Mouse (Mus musculus): ENCODE measurements around the gene Clcnka. TPM values are rescaled to one million over a fixed set of nuclear protein-coding genes. Genes with fewer than 3 reads are reported as not detected.
A peak's percentile ranks its signal among the peaks of the same experiment; 100 is the strongest.

Clcnka gene
- polyA plus RNA-seq, 1 experiment from 2014 or later, result not detected

GRCm38 (mm10) chr4:141411430-141411992, 13.0 kb upstream of the Clcnka start:
- ATAC-seq, result no peak
- no peak overlapping the region for H3K4me2 ChIP-seq (ENCODE audit: low read length)
- no peaks in the 10 kb centered on the region for H3K9me3 ChIP-seq (replicated peaks; ENCODE audit: control insufficient read depth, low read length)
- no peak overlapping the region for H3K27ac ChIP-seq (ENCODE audit: low read depth, low read length)
- no peaks in the 10 kb centered on the region for H3K4me1 ChIP-seq (ENCODE audit: control insufficient read depth, insufficient read depth, low read length)
- WGBS, result 20% methylated on average over 22 of the region's 22 CpGs
- no peak for DNase-seq (ENCODE audit: low spot score)
- H3K9ac ChIP-seq (ENCODE audit: low read length), result no peak overlapping the region
- no peaks in the 10 kb centered on the region for H3K27me3 ChIP-seq (replicated peaks; ENCODE audit: control insufficient read depth, insufficient read depth, low read length)
- no peak overlapping the region for H3K4me3 ChIP-seq (ENCODE audit: low read depth, low read length)
- H3K36me3 ChIP-seq (ENCODE audit: control insufficient read depth, insufficient read depth, low read length), result no peaks in the 10 kb centered on the region

- 93% methylated on average over 3 of the region's 3 CpGs for WGBS
- H3K4me3 ChIP-seq (ENCODE audit: low read depth, low read length), result no peak overlapping the region
- H3K36me3 ChIP-seq (ENCODE audit: control insufficient read depth, insufficient read depth, low read length), result no peaks in the 10 kb centered on the region
- no peak overlapping the region for H3K27ac ChIP-seq (ENCODE audit: low read depth, low read length)
- no peaks in the 10 kb centered on the region for H3K4me1 ChIP-seq (ENCODE audit: control insufficient read depth, insufficient read depth, low read length)
- H3K27me3 ChIP-seq (replicated peaks; ENCODE audit: control insufficient read depth, insufficient read depth, low read length), result no peaks in the 10 kb centered on the region
- DNase-seq (ENCODE audit: low spot score) (no peak), ATAC-seq (no peak)
- H3K9ac ChIP-seq (ENCODE audit: low read length), result no peak overlapping the region
- no peak overlapping the region for H3K4me2 ChIP-seq (ENCODE audit: low read length)
- H3K9me3 ChIP-seq (replicated peaks; ENCODE audit: control insufficient read depth, low read length), result no peaks in the 10 kb centered on the region
These were observed 10.1 kb upstream of the Clcnka start for GRCm38 (mm10) chr4:141408577-141408976.

- WGBS, result 36% methylated on average over 12 of the region's 14 CpGs
- Histone ChIP-seq H3K4me1 (ENCODE audit: control insufficient read depth, insufficient read depth, low read length) (no peaks in the 10 kb centered on the region), H3K27me3 (replicated peaks; ENCODE audit: control insufficient read depth, insufficient read depth, low read length) (no peaks in the 10 kb centered on the region), H3K4me3 (ENCODE audit: low read depth, low read length) (no peak overlapping the region), H3K36me3 (ENCODE audit: control insufficient read depth, insufficient read depth, low read length) (no peaks in the 10 kb centered on the region), H3K4me2 (ENCODE audit: low read length) (no peak overlapping the region), H3K9me3 (replicated peaks; ENCODE audit: control insufficient read depth, low read length) (no peaks in the 10 kb centered on the region), H3K27ac (ENCODE audit: low read depth, low read length) (no peak overlapping the region), H3K9ac (ENCODE audit: low read length) (no peak overlapping the region)
- DNase-seq (ENCODE audit: low spot score) (peak; percentile 19), ATAC-seq (no peak)
These were observed 8.2 kb upstream of the Clcnka start for GRCm38 (mm10) chr4:141406516-141407299.

GRCm38 (mm10) chr4:141405314-141405622, 6.7 kb upstream of the Clcnka start:
- ATAC-seq (no peak), DNase-seq (ENCODE audit: low spot score) (no peak)
- Histone ChIP-seq H3K36me3 (ENCODE audit: control insufficient read depth, insufficient read depth, low read length) (no peaks in the 10 kb centered on the region), H3K27me3 (replicated peaks; ENCODE audit: control insufficient read depth, insufficient read depth, low read length) (no peaks in the 10 kb centered on the region), H3K27ac (ENCODE audit: low read depth, low read length) (no peak overlapping the region), H3K9me3 (replicated peaks; ENCODE audit: control insufficient read depth, low read length) (no peaks in the 10 kb centered on the region), H3K4me3 (ENCODE audit: low read depth, low read length) (no peak overlapping the region), H3K4me1 (ENCODE audit: control insufficient read depth, insufficient read depth, low read length) (no peaks in the 10 kb centered on the region), H3K4me2 (ENCODE audit: low read length) (no peak overlapping the region), H3K9ac (ENCODE audit: low read length) (no peak overlapping the region)
- WGBS, result 77% methylated on average over 3 of the region's 3 CpGs

DNA sequence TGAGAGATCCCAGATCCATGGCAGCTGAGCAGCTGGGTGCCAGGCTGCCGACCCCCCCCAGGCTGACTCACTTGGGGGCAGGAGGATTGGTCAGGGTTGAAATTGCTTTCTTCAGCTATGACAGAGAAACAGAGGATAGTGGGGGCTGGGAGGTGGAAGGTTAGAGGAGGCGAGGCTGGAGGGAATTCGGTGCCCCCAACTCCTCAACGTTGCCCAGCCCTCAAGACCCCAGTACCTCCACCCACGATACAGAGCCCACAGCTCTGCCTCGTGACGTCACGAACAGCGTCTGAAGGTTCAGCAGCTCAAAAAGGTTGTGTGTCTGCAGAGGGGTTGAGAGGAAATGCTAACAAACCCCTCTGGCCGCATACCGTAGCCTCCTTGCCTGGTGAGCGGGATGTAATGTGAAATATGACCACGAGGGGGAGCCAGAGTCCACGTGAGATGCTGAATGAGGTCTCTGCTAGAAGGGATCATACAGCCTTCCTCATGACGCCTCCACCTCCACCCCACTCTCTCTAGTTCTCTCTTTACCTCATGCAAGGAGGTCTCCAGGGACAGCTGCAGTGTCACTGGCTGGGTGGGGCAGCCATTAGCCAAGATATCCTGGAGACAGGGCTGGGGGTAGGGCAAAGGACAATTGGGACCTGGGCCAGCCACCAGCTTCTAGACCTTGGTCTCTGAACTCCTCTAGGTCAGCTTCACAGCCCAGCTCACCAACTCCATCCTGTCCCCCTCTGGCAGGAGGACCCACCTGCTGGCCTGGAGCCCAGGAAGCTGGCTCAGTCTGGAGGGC, 6.2 kb upstream of the Clcnka start:
- Histone ChIP-seq H3K9me3 (replicated peaks; ENCODE audit: control insufficient read depth, low read length) (no peaks in the 10 kb centered on the region), H3K4me2 (ENCODE audit: low read length) (0 out of 2 replicates have a peak overlapping the region, but pooled peaks have one; percentile 20), H3K27ac (ENCODE audit: low read depth, low read length) (no peak overlapping the region), H3K27me3 (replicated peaks; ENCODE audit: control insufficient read depth, insufficient read depth, low read length) (no peaks in the 10 kb centered on the region), H3K9ac (ENCODE audit: low read length) (peak overlapping the region; percentile 40; the same call in 1 of the 2 replicates), H3K4me1 (ENCODE audit: control insufficient read depth, insufficient read depth, low read length) (no peaks in the 10 kb centered on the region), H3K36me3 (ENCODE audit: control insufficient read depth, insufficient read depth, low read length) (no peaks in the 10 kb centered on the region), H3K4me3 (ENCODE audit: low read depth, low read length) (no peak overlapping the region)
- peak; percentile 87 for DNase-seq (ENCODE audit: low spot score)
- ATAC-seq, result peak; percentile 88
- whole genome bisulfite sequencing, result 17% methylated on average over 15 of the region's 15 CpGs

GRCm38 (mm10) chr4:141400171-141400570, 1.6 kb upstream of the Clcnka start:
- ATAC-seq (no peak), DNase-seq (ENCODE audit: low spot score) (no peak)
- Histone ChIP-seq H3K27ac (ENCODE audit: low read depth, low read length) (no peak overlapping the region), H3K4me2 (ENCODE audit: low read length) (no peak overlapping the region), H3K9me3 (replicated peaks; ENCODE audit: control insufficient read depth, low read length) (no peaks in the 10 kb centered on the region), H3K36me3 (ENCODE audit: control insufficient read depth, insufficient read depth, low read length) (no peaks in the 10 kb centered on the region), H3K4me1 (ENCODE audit: control insufficient read depth, insufficient read depth, low read length) (no peaks in the 10 kb centered on the region), H3K4me3 (ENCODE audit: low read depth, low read length) (no peak overlapping the region), H3K27me3 (replicated peaks; ENCODE audit: control insufficient read depth, insufficient read depth, low read length) (no peaks in the 10 kb centered on the region), H3K9ac (ENCODE audit: low read length) (no peak overlapping the region)
- 87% methylated on average over 15 of the region's 15 CpGs for WGBS

- Histone ChIP-seq H3K9ac (ENCODE audit: low read length) (no peak overlapping the region), H3K4me1 (ENCODE audit: control insufficient read depth, insufficient read depth, low read length) (no peaks in the 10 kb centered on the region), H3K36me3 (ENCODE audit: control insufficient read depth, insufficient read depth, low read length) (no peaks in the 10 kb centered on the region), H3K4me3 (ENCODE audit: low read depth, low read length) (no peak overlapping the region), H3K4me2 (ENCODE audit: low read length) (no peak overlapping the region), H3K27me3 (replicated peaks; ENCODE audit: control insufficient read depth, insufficient read depth, low read length) (no peaks in the 10 kb centered on the region), H3K27ac (ENCODE audit: low read depth, low read length) (no peak overlapping the region), H3K9me3 (replicated peaks; ENCODE audit: control insufficient read depth, low read length) (no peaks in the 10 kb centered on the region)
- DNase-seq (ENCODE audit: low spot score) (no peak), ATAC-seq (no peak)
- 78% methylated on average over 12 of the region's 12 CpGs for WGBS
These were observed 663 bp downstream of the Clcnka start for GRCm38 (mm10) chr4:141397861-141398260.

DNA sequence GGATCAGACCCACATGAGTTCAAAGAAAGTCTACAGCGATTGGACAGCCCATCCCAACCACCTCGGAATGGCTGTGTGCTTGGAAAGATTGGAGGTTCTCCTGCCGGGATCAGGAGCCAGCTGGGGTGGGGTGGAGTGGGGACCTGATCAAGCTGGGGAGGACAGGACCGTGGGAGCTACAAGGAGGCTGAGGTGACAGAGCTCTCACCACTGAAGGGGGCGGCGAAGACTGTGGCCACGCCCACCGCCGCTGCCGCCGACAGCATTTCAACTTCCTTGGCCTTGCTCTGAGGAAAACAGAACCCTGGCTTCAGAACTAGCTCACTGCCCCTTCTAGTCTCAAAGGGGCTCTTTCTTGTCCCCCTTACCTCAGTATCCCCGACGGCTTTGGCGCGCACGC, 3.8 kb downstream of the Clcnka start:
- 14% methylated on average over 16 of the region's 16 CpGs for WGBS

DNA sequence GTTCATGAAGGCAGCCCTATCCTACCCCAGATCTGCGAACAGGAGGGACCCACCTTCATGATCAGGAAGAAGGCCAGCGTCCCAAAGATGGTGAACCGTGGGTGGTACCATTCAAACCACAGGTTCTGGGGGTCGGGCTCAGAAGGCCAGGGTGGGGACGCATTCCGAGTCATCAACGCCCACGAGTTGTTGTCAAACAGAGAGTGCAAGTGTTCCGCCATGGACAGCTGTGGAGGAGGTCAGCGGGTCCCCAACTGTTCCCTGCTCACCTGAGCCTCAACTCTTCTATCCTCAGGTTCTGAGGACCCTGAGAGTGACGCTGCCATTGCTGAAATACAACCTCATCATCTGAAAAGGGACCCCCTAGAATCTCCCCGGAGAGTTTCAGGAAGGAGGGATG, 7.2 kb downstream of the Clcnka start:
- no peaks in the 10 kb centered on the region for H3K4me1 ChIP-seq (ENCODE audit: control insufficient read depth, insufficient read depth, low read length)
- WGBS, result 76% methylated on average over 12 of the region's 12 CpGs
- no peak overlapping the region for H3K27ac ChIP-seq (ENCODE audit: low read depth, low read length)
- ATAC-seq (no peak), DNase-seq (ENCODE audit: low spot score) (no peak)
- H3K4me2 ChIP-seq (ENCODE audit: low read length), result no peak overlapping the region
- no peaks in the 10 kb centered on the region for H3K9me3 ChIP-seq (replicated peaks; ENCODE audit: control insufficient read depth, low read length)
- no peak overlapping the region for H3K9ac ChIP-seq (ENCODE audit: low read length)
- H3K27me3 ChIP-seq (replicated peaks; ENCODE audit: control insufficient read depth, insufficient read depth, low read length), result no peaks in the 10 kb centered on the region
- no peak overlapping the region for H3K4me3 ChIP-seq (ENCODE audit: low read depth, low read length)
- H3K36me3 ChIP-seq (ENCODE audit: control insufficient read depth, insufficient read depth, low read length), result no peaks in the 10 kb centered on the region

More for the DNA sequence above, 3.8 kb downstream of the Clcnka start:
- Histone ChIP-seq H3K4me2 (ENCODE audit: low read length) (peak overlapping the region; percentile 12; the same call in 1 of the 2 replicates), H3K4me3 (ENCODE audit: low read depth, low read length) (no peak overlapping the region), H3K9me3 (replicated peaks; ENCODE audit: control insufficient read depth, low read length) (no peaks in the 10 kb centered on the region), H3K36me3 (ENCODE audit: control insufficient read depth, insufficient read depth, low read length) (no peaks in the 10 kb centered on the region), H3K27me3 (replicated peaks; ENCODE audit: control insufficient read depth, insufficient read depth, low read length) (no peaks in the 10 kb centered on the region), H3K9ac (ENCODE audit: low read length) (no peak overlapping the region), H3K27ac (ENCODE audit: low read depth, low read length) (no peak overlapping the region), H3K4me1 (ENCODE audit: control insufficient read depth, insufficient read depth, low read length) (no peaks in the 10 kb centered on the region)
- no peak for ATAC-seq
- DNase-seq (ENCODE audit: low spot score), result no peak
